Mouse (Mus musculus): ENCODE measurements around the gene Mat1a. TPM values are rescaled to one million over a fixed set of nuclear protein-coding genes. Genes with fewer than 3 reads are reported as not detected.

Gene Mat1a
- polyA plus RNA-seq, 1 experiment: not detected

DNA sequence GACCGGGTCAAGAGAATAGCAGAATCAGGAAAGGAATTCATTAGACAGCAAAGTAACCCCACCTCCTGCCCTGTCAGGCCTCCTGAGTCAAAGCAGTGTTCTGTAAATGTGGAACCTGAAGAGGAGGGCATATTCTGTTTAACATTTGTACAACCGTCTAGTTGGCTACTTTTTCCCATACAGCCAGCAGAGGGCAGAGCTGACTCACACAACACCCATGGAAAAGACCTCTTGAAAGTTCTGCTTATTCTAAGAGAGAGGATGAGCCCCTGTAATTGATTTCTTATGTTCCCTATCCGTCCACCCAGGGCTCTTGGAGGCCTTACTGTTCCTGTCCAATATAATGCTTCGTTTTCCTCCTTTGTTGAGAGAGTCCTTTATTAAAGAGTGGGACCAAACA is 23.2 kb downstream of the Mat1a start:
- H3K4me3 ChIP-seq (ENCODE audit: insufficient read depth, low read length): no peak overlapping the region

DNA sequence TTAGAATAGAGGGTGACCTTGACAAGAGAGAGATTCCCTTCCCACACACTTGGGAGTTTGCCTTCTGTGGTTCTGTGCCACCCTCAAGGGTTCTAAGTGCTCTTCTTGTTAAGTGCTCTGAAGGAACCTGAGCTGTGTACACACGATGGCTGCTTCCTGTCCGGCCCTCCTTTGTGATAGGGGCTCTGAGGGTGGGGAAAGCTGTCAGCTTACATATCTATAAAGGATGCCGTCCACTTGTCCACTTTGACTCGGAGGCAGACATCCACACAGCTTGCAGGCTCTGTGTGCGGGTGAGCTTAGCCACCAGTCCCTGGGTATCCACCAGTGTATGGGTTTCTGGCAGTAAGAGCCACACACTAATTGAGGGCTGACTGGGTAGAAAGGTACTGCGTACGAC is 26.7 kb downstream of the Mat1a start, which contains the start of gene Sftpa1:
Gene Sftpa1 (plus strand): TSS at position 243 of the 400 bp plus-strand sequence.
- no peak within 1 kb of the TSS for H3K27ac ChIP-seq (ENCODE audit: insufficient read depth, low read depth, low read length)
- no peak for TF ChIP-seq POLR2A (IDR thresholded peaks at IDR 0.05; ENCODE audit: borderline replicate concordance, low read depth, low read length)
- no peak for TF ChIP-seq CTCF (IDR thresholded peaks at IDR 0.05; ENCODE audit: low read depth, low read length)
- H3K4me1 ChIP-seq (ENCODE audit: control insufficient read depth, insufficient read depth, low read length): no peaks in the 10 kb centered on the region
- H3K4me3 ChIP-seq (ENCODE audit: insufficient read depth, low read length): no peak within 1 kb of the TSS

More for the DNA sequence above, 23.2 kb downstream of the Mat1a start:
- no peak for TF ChIP-seq CTCF (IDR thresholded peaks at IDR 0.05; ENCODE audit: low read depth, low read length)
- TF ChIP-seq POLR2A (IDR thresholded peaks at IDR 0.05; ENCODE audit: borderline replicate concordance, low read depth, low read length): no peak
- Histone ChIP-seq H3K27ac (ENCODE audit: insufficient read depth, low read depth, low read length) (no peak overlapping the region), H3K4me1 (ENCODE audit: control insufficient read depth, insufficient read depth, low read length) (no peaks in the 10 kb centered on the region)

DNA sequence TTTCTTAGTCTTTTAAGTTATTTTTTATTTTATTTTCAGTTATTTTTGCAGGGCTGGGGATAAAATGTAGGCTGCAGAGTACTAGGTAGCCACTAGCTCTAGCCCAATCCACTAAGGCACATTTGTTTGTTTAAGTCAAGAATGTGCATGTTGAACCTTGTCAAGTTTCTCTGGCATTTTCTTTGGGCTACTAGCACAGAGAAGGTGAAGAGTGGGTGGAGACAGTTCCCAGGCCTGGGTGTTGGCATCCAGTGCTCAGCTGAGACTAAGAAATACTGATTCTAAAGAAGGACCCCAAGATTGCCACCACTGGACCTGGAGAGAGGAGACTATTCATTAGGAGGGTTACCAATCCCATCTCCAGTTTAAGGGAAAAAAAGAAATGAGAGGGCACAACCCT is 32.2 kb downstream of the Mat1a start:
- no peaks in the 10 kb centered on the region for H3K4me1 ChIP-seq (ENCODE audit: control insufficient read depth, insufficient read depth, low read length)
- TF ChIP-seq POLR2A (IDR thresholded peaks at IDR 0.05; ENCODE audit: borderline replicate concordance, low read depth, low read length) (no peak), CTCF (IDR thresholded peaks at IDR 0.05; ENCODE audit: low read depth, low read length) (no peak)
- no peak overlapping the region for H3K4me3 ChIP-seq (ENCODE audit: insufficient read depth, low read length)
- H3K27ac ChIP-seq (ENCODE audit: insufficient read depth, low read depth, low read length): no peak overlapping the region

DNA sequence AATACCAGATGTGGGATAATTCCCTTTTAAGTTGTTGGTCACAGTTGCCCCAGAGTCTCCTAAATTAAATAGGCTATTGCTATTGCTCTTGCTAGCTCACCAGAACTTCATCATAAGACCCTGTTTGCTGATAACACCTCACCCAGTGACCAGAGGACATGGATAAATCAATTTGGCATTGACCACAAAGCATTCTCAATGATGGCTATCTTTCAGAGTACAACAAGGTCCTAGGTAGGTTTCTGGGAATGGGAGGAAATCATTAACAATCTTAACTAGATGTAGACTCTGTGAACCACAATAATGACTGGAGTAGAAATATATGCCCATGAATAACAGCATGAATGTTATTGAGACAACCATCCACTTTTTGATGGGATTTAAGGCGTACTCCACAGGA is 35.9 kb downstream of the Mat1a start:
- no peak for TF ChIP-seq CTCF (IDR thresholded peaks at IDR 0.05; ENCODE audit: low read depth, low read length)
- no peak for TF ChIP-seq POLR2A (IDR thresholded peaks at IDR 0.05; ENCODE audit: borderline replicate concordance, low read depth, low read length)
- H3K4me3 ChIP-seq (ENCODE audit: insufficient read depth, low read length): no peak overlapping the region
- no peak overlapping the region for H3K27ac ChIP-seq (ENCODE audit: insufficient read depth, low read depth, low read length)

DNA sequence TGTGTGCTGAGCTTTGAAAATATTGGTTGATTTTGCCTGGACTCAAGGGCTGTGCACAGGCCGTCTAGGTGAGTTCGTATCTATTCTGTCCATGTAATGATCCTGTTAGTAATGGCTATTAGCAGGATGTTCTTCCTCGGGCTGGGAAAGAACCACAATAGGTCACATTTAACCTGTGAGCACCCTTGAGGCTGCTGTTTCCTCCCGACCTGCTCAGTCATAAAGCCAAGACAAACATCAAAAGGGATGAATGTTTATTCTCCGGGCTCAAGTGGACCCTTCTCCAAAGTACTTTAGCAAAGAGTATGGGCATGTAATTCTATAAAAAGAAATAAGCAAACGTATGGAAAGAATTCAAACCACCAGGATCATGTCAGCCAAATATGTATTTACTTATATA is 41.2 kb downstream of the Mat1a start:
- TF ChIP-seq POLR2A (IDR thresholded peaks at IDR 0.05; ENCODE audit: borderline replicate concordance, low read depth, low read length) (no peak), CTCF (IDR thresholded peaks at IDR 0.05; ENCODE audit: low read depth, low read length) (no peak)
- no peaks in the 10 kb centered on the region for H3K4me1 ChIP-seq (ENCODE audit: control insufficient read depth, insufficient read depth, low read length)
- H3K4me3 ChIP-seq (ENCODE audit: insufficient read depth, low read length): no peak overlapping the region
- H3K27ac ChIP-seq (ENCODE audit: insufficient read depth, low read depth, low read length): no peak overlapping the region

More for the DNA sequence above, 35.9 kb downstream of the Mat1a start:
- H3K4me1 ChIP-seq (ENCODE audit: control insufficient read depth, insufficient read depth, low read length): no peaks in the 10 kb centered on the region

DNA sequence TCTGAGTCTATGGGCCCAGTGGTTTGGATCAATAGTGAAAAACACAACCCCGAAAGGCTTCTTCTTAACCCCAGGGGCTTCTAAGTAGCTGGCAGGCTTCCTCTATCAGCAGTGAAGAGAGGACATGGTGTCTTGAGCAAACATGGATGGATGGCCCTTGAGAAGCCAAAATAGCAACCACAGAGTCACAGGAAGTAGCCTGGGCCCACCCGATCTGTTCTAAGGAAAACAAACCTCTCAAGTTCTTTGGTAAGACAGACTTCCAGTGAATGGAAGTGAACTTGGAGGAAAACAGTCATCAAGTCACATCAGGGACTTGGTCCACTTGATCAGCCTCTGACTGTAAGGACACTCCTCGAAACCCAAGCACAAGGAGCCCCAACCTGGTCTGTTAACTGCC is 42.1 kb downstream of the Mat1a start:
- no peaks in the 10 kb centered on the region for H3K4me1 ChIP-seq (ENCODE audit: control insufficient read depth, insufficient read depth, low read length)
- H3K4me3 ChIP-seq (ENCODE audit: insufficient read depth, low read length): no peak overlapping the region
- H3K27ac ChIP-seq (ENCODE audit: insufficient read depth, low read depth, low read length): no peak overlapping the region
- TF ChIP-seq POLR2A (IDR thresholded peaks at IDR 0.05; ENCODE audit: borderline replicate concordance, low read depth, low read length) (no peak), CTCF (IDR thresholded peaks at IDR 0.05; ENCODE audit: low read depth, low read length) (no peak)

DNA sequence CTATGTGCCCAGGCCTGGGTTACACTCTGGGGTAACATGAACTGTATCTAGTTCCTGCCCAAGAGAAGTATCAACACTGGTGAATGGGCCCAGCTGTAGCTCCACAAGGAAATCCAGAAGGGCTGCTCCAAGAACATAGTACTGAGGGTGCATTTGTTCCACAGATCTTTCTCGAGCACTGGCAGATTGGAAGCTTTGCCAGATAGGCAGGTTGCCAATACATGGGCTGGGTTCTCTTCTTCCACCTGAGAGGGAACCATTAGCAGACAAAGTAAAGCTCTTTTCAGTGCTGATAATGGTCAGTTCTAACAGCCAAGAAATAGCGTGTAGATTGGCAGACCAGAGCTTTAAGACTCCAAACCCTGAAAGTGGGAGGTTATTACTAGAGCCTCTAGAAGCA is 42.5 kb downstream of the Mat1a start:
- Histone ChIP-seq H3K4me1 (ENCODE audit: control insufficient read depth, insufficient read depth, low read length) (no peaks in the 10 kb centered on the region), H3K27ac (ENCODE audit: insufficient read depth, low read depth, low read length) (no peak overlapping the region), H3K4me3 (ENCODE audit: insufficient read depth, low read length) (no peak overlapping the region)
- TF ChIP-seq POLR2A (IDR thresholded peaks at IDR 0.05; ENCODE audit: borderline replicate concordance, low read depth, low read length) (no peak), CTCF (IDR thresholded peaks at IDR 0.05; ENCODE audit: low read depth, low read length) (no peak)

DNA sequence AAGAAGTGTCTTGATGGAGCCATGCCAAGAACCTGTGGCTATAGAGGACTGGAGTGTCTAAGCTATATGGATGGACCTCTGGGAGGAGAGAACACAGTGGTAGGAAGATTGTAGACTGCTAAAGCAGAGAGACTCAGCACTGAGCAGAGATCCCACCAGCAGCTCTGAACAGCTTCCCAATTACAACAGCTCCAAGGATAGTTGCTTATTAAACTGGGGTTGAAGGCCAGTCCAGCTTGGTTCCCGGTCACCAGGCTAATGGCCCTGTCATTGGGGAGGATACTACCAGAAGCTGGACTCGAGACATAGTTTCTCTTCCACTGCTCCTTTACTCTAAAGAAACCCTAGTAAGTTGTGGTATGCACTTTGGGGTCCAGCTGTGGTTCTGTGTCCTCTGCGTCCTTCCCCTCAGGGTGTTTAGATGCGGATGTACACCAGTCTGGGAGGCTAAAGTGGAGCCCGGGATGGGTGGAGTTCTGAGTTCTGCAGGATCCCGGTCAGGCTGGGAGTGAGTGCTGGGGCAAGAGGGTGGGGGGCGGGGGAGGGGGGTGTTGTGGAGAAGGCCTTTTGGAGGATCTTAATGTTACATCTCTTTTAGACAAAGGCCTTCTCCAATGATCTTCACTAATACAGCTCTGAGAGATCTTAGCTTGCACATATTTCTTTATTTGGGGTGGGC is 46.5 kb downstream of the Mat1a start, which contains the start of gene Mbl1:
Gene Mbl1 (plus strand): TSS at position 239 of the 679 bp plus-strand sequence.
- no peak within 1 kb of the TSS for H3K4me3 ChIP-seq (ENCODE audit: insufficient read depth, low read length)
- no peaks in the 10 kb centered on the region for H3K4me1 ChIP-seq (ENCODE audit: control insufficient read depth, insufficient read depth, low read length)
- H3K27ac ChIP-seq (ENCODE audit: insufficient read depth, low read depth, low read length): no peak within 1 kb of the TSS
- TF ChIP-seq POLR2A (IDR thresholded peaks at IDR 0.05; ENCODE audit: borderline replicate concordance, low read depth, low read length) (no peak), CTCF (IDR thresholded peaks at IDR 0.05; ENCODE audit: low read depth, low read length) (no peak)

DNA sequence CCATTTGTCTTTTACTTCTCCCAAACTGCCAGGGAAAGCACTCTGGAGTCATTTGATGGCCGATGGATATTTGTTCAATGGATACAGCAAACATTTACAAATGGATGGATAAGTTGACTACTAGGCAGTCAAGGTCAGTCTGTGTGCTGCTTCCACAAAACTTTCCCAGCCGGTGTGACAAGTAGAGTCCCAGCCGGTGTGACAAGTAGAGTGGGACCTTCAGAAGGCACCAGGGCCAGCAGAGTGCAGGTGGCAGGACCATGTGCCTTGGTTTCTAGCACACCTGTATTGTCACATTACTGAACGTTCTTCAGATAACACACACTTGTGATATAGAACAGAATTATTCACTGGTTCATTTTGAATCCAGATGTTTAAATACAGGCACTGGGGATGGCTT is 55.2 kb downstream of the Mat1a start:
- TF ChIP-seq CTCF (IDR thresholded peaks at IDR 0.05; ENCODE audit: low read depth, low read length) (no peak), POLR2A (IDR thresholded peaks at IDR 0.05; ENCODE audit: borderline replicate concordance, low read depth, low read length) (no peak)
- no peak overlapping the region for H3K4me3 ChIP-seq (ENCODE audit: insufficient read depth, low read length)
- H3K4me1 ChIP-seq (ENCODE audit: control insufficient read depth, insufficient read depth, low read length): no peaks in the 10 kb centered on the region
- H3K27ac ChIP-seq (ENCODE audit: insufficient read depth, low read depth, low read length): no peak overlapping the region

DNA sequence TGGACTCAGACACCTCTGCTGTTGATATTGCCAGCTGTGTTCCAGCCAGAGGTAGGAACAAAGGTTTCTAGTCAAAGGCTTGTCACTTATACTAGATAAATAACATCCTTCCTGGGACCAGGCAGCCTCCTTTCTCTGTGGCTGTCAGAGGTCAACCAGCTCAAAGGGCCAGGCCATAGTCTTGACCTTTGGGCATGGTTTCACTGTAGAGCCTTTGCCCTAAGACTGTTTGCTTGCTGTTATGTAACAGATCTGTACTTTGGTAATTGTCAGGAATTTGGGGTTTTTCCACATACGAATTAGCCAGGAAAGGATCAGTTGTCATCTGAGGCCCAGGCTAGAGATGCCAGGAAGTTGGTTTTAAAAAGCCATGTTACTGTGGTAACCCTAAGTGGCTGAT is 55.9 kb downstream of the Mat1a start:
- H3K27ac ChIP-seq (ENCODE audit: insufficient read depth, low read depth, low read length): no peak overlapping the region
- no peak for TF ChIP-seq CTCF (IDR thresholded peaks at IDR 0.05; ENCODE audit: low read depth, low read length)
- TF ChIP-seq POLR2A (IDR thresholded peaks at IDR 0.05; ENCODE audit: borderline replicate concordance, low read depth, low read length): no peak

More for the DNA sequence above, 55.9 kb downstream of the Mat1a start:
- Histone ChIP-seq H3K4me3 (ENCODE audit: insufficient read depth, low read length) (no peak overlapping the region), H3K4me1 (ENCODE audit: control insufficient read depth, insufficient read depth, low read length) (no peaks in the 10 kb centered on the region)
